Mouse (Mus musculus) megakaryocyte, embryonic 14.5 days (primary cell): ENCODE results near the gene Mrpl1. TPM values are rescaled to one million over a fixed set of nuclear protein-coding genes. Genes with fewer than 3 reads are reported as not detected.

Experiments
- H3K27me3 ChIP-seq: replicated peaks from 2 replicates; pipeline ENCODE3; 2012; ENCODE audit warnings: inconsistent platforms
- H3K36me3 ChIP-seq: replicated peaks from 2 replicates; pipeline ENCODE3; 2012; ENCODE audit warnings: low read length, inconsistent platforms, mixed read lengths
- H3K4me1 ChIP-seq: 2 replicates; pipeline ENCODE4 v1.6.1; 2012; ENCODE audit warnings: inconsistent platforms
- H3K4me3 ChIP-seq: replicated peaks from 2 replicates; pipeline ENCODE3; 2012; ENCODE audit warnings: moderate library complexity, mild to moderate bottlenecking, inconsistent platforms
- H3K9me3 ChIP-seq: 2 replicates; pipeline ENCODE4 v1.6.1; 2012; ENCODE audit warnings: inconsistent platforms
- FLI1 ChIP-seq: IDR thresholded peaks from 2 replicates; pipeline ENCODE4 v1.6.1; 2012; ENCODE audit warnings: low read length, inconsistent platforms, mixed read lengths
- GATA1 ChIP-seq: IDR thresholded peaks from 3 replicates; pipeline ENCODE4 v1.6.1; 2012; ENCODE audit warnings: mixed read lengths, low read length, inconsistent platforms, borderline replicate concordance
- polyA plus RNA-seq: library from polyadenylated mRNA; stranded (reverse); fragments of >175 nt; gene quantifications from 2 replicates; pipeline ENCODE4 v1.2.3, GENCODE M21; 2012; ENCODE audit warnings: low replicate concordance; ENCODE audit not compliant: insufficient read depth

The Mrpl1 gene
- polyA plus RNA-seq, 1 experiment: 1.1 TPM

- TF ChIP-seq FLI1 (no peak), GATA1 (no peak)
- Histone ChIP-seq H3K36me3 (no peaks in the 10 kb centered on the region), H3K27me3 (no peaks in the 10 kb centered on the region), H3K4me1 (no peaks in the 10 kb centered on the region), H3K4me3 (no peak overlapping the region), H3K9me3 (peaks cover 3% of the 10 kb centered on the region; the same call in 1 of the 2 replicates)
Measured at GRCm38 (mm10) chr5:96306271-96306670, 97.0 kb downstream of the Mrpl1 start.

GRCm38 (mm10) chr5:96306826-96307225 is 97.5 kb downstream of the Mrpl1 start:
- H3K36me3 ChIP-seq: no peaks in the 10 kb centered on the region
- TF ChIP-seq GATA1: no peak
- no peak overlapping the region for H3K4me3 ChIP-seq
- no peaks in the 10 kb centered on the region for H3K4me1 ChIP-seq
- H3K9me3 ChIP-seq: peaks cover 3% of the 10 kb centered on the region; the same call in 1 of the 2 replicates
- H3K27me3 ChIP-seq: no peaks in the 10 kb centered on the region

DNA sequence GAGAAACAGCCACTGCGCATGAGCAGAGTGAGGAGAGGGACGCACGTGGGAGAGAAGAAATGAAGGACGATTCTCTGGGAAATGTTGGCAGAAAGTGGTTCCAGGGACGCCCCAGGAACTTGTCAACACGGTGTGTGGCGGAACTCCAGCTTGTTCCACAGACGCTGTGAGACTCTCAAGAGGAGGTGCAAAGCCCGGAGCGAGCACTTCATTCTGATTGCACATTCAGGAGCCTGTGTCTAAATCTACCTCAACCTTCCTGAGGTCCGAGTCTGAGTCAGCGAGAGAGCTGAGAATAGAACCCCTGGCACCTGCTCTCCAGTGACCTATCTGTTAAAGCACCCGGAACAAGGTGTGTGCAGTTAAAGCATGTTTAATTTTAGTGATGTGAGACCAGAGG is 98.8 kb downstream of the Mrpl1 start:
- Histone ChIP-seq H3K27me3 (no peaks in the 10 kb centered on the region), H3K36me3 (no peaks in the 10 kb centered on the region), H3K4me3 (no peak overlapping the region), H3K4me1 (no peaks in the 10 kb centered on the region), H3K9me3 (no peaks in the 10 kb centered on the region)
- TF ChIP-seq GATA1 (no peak), FLI1 (no peak)

GRCm38 (mm10) chr5:96308645-96309044 is 99.4 kb downstream of the Mrpl1 start:
- no peaks in the 10 kb centered on the region for H3K27me3 ChIP-seq
- no peaks in the 10 kb centered on the region for H3K36me3 ChIP-seq
- no peaks in the 10 kb centered on the region for H3K9me3 ChIP-seq
- TF ChIP-seq FLI1 (no peak), GATA1 (no peak)
- H3K4me3 ChIP-seq: no peak overlapping the region
- no peaks in the 10 kb centered on the region for H3K4me1 ChIP-seq

DNA sequence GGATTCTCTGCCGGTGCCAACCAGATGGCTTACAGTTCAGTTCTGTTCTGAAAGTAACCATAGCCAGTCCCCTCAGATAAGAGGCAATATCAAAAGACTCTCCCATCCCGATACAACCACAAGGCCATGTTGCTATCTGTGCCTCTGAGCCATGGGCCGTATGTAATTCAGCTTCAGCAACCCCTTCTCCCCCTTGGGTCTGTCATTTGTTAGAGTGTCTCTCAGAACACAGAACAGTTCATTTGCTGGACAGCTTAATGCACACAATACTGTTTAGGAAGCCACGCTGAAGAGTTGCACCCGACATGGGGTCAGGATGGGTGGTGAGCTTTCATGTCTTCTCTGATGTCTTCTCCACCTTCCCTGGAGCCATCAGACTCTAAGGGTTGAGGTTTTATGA is 100.3 kb downstream of the Mrpl1 start:
- Histone ChIP-seq H3K4me1 (no peaks in the 10 kb centered on the region), H3K27me3 (no peaks in the 10 kb centered on the region), H3K9me3 (no peaks in the 10 kb centered on the region), H3K4me3 (no peak overlapping the region), H3K36me3 (no peaks in the 10 kb centered on the region)
- TF ChIP-seq GATA1: no peak
- no peak for TF ChIP-seq FLI1

DNA sequence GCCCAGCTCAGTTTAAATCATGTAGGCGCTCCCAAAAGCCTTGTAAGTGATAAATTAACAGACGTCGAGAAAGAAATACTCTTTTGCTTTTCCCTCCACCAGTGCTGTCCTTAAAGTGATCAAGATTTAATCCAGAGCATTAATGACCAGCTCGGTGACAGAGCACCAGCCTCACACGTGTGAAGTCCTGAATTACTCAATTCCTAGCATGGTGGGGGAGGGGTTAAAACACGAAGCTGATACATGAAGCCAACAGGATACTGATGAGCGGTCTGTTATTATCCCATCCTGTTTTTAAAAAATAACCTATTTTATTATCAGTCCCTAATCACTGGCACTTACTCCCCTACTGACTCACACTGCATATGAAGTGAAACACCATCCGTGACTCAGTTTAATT is 102.4 kb downstream of the Mrpl1 start:
- Histone ChIP-seq H3K4me3 (no peak overlapping the region), H3K4me1 (no peaks in the 10 kb centered on the region), H3K36me3 (no peaks in the 10 kb centered on the region), H3K9me3 (no peaks in the 10 kb centered on the region), H3K27me3 (no peaks in the 10 kb centered on the region)
- TF ChIP-seq FLI1: no peak
- no peak for TF ChIP-seq GATA1

Other genes with a start within 250 kb of the Mrpl1 start
- 0.35 and 1.6 TPM in 2 replicates for gene Cnot6l, start 45.3 kb upstream of the Mrpl1 start, polyA plus RNA-seq
- not detected in 2 replicates for gene Fras1, start 164.5 kb downstream of the Mrpl1 start, polyA plus RNA-seq